Mouse (Mus musculus) monocyte, adult 59 days (primary cell): Measurements from ENCODE around the gene Yeats4. TPM values are rescaled to one million over a fixed set of nuclear protein-coding genes. Genes with fewer than 3 reads are reported as not detected.

Experiments used
- total RNA-seq, 2 experiments: library from RNA; stranded (reverse); gene quantifications; one replicate each; pipeline ENCODE4 v1.2.4; 2023

Gene Yeats4
- 10 to 100 TPM; 50.0 to 51.0 TPM for total RNA-seq

DNA sequence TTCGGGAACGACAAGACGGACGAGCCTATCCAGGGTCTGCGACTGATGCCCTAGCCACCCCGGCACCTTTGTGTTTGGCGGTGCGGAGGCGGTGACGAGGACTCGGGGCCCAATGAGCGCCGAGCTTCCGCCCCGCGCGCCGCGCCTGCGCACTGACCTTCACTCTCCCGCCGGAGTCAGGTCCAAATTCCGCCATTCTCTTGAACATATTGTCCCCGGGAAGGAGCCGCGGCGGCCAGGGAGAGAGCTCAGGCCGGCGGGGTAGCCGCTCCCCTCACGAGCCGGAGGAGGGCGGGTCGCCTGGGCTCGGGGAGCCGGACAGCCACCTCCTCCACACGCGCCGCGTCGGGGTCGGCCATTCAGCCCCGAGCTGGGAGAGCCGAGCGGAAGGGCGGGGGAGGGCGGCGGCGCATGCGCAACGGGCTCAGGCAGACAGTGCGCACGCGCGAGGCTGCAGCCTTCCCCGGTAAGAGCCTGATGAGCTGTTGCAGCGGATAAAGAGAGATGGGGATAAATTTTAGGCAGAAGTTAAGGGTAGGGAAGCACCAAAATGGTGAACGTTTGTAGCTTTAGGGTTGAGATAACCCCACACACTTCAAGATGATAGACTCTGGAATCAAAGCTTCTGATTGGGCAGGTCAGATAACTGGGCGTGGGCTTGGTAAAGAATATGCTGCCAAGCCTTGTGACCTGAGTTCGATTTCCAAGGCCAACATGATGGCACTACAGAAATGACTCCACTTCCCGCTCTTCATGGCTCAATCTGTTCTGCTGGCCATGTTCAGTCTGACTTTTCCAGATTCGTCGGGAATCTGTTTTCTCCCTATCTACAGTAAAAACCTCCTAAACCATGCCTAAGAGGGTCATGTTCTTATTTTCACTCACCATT lies at the start of gene Yeats4:
Gene Yeats4, minus strand, starts transcription at position 406 of the 889 bp plus-strand sequence.

DNA sequence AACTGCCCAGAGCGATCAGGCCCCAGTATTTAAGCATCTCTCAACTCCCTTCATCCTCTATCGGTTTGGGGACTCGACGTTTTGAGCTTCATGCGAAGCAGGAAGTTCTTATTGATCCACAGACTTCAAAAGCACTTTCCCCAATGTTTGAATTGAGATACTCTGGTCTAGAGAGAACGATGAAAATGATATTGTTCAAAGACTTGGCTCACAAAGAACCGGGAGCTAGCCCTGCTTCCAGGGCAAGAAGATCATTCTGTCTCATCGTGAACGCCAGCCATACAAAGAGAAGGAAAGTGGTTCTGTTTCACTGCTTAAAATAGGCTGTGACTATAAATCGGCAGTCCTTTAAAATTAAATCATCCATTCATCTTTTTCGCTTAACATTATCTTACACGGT lies 14.3 kb upstream of the Yeats4 start, which contains the start of gene 9530003J23Rik:
Gene 9530003J23Rik, minus strand, starts transcription at position 101 of the 400 bp plus-strand sequence.

Other genes with a start within 250 kb of the Yeats4 start
- not detected for gene Best3, start 238.2 kb downstream of the Yeats4 start, total RNA-seq
- gene Lrrc10, start 179.2 kb downstream of the Yeats4 start, total RNA-seq, result not detected
- gene Cct2, start 160.7 kb downstream of the Yeats4 start, total RNA-seq, result 100 to 1,000 TPM; 134 to 141 TPM
- 10 to 100 TPM; 20.8 to 22.4 TPM for gene Frs2, start 76.0 kb downstream of the Yeats4 start, total RNA-seq
- not detected for gene 9530003J23Rik, start 14.2 kb upstream of the Yeats4 start, total RNA-seq
- over 10,000 TPM; 14,740 to 17,541 TPM for gene Lyz2, start 57.8 kb upstream of the Yeats4 start, total RNA-seq
- gene Lyz1, start 68.4 kb upstream of the Yeats4 start, total RNA-seq, result 1,000 to 10,000 TPM; 1,464 to 1,772 TPM
- 10 to 100 TPM; 53.7 to 58.6 TPM for gene Cpsf6, start 155.5 kb upstream of the Yeats4 start, total RNA-seq